Mouse (Mus musculus): ENCODE measurements around the gene 1700028K03Rik. TPM values are rescaled to one million over a fixed set of nuclear protein-coding genes. Genes with fewer than 3 reads are reported as not detected.

1700028K03Rik gene
- polyA plus RNA-seq, 1 experiment from 2014 or later, result 0.22 TPM

DNA sequence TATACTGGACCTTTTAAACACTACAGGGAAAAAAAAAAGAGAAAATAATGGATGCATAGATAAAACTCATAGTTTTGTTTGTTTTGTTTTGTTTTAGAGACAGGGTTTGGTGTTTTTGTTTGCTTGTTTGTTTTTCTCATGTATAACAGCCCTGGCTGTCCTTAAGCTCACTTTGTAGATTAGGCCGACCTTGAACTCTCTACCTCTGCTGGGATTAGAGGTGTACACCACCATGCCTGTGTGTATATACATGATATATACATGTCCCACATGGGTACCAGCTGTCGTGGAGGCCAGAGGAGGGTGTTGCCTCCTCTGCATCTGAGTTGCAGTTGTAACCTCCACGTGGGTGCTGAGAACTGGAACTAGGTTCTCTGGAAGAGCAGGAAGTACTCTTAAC, 13.9 kb downstream of the 1700028K03Rik start:
- ATAC-seq (ENCODE audit: low FRiP score), result no peak
- no peaks in the 10 kb centered on the region for H3K27me3 ChIP-seq
- peaks cover 38% of the 10 kb centered on the region for H3K36me3 ChIP-seq
- no peak overlapping the region for H3K4me2 ChIP-seq
- 96% methylated on average over 3 of the region's 3 CpGs for whole genome bisulfite sequencing
- no peak overlapping the region for H3K9ac ChIP-seq
- no peak overlapping the region for H3K27ac ChIP-seq
- no peaks in the 10 kb centered on the region for H3K4me1 ChIP-seq (replicated peaks)
- H3K4me3 ChIP-seq, result no peak overlapping the region
- no peaks in the 10 kb centered on the region for H3K9me3 ChIP-seq

GRCm38 (mm10) chr5:107554336-107554735, 19.8 kb downstream of the 1700028K03Rik start:
- 93% methylated on average over 5 of the region's 5 CpGs for WGBS
- no peak for ATAC-seq (ENCODE audit: low FRiP score)
- no peaks in the 10 kb centered on the region for H3K4me1 ChIP-seq (replicated peaks)
- H3K27me3 ChIP-seq, result no peaks in the 10 kb centered on the region
- no peaks in the 10 kb centered on the region for H3K9me3 ChIP-seq
- peaks cover 49% of the 10 kb centered on the region for H3K36me3 ChIP-seq
- H3K9ac ChIP-seq, result no peak overlapping the region
- H3K4me3 ChIP-seq, result no peak overlapping the region
- H3K27ac ChIP-seq, result no peak overlapping the region
- H3K4me2 ChIP-seq, result no peak overlapping the region

- Histone ChIP-seq H3K36me3 (peaks cover 57% of the 10 kb centered on the region), H3K27ac (no peak overlapping the region), H3K27me3 (no peaks in the 10 kb centered on the region), H3K4me1 (replicated peaks) (no peaks in the 10 kb centered on the region), H3K4me2 (no peak overlapping the region), H3K9me3 (no peaks in the 10 kb centered on the region), H3K4me3 (no peak overlapping the region), H3K9ac (no peak overlapping the region)
- WGBS, result 93% methylated on average over 3 of the region's 3 CpGs
- ATAC-seq (ENCODE audit: low FRiP score), result no peak
Observed at GRCm38 (mm10) chr5:107556969-107557368, 22.5 kb downstream of the 1700028K03Rik start.

DNA sequence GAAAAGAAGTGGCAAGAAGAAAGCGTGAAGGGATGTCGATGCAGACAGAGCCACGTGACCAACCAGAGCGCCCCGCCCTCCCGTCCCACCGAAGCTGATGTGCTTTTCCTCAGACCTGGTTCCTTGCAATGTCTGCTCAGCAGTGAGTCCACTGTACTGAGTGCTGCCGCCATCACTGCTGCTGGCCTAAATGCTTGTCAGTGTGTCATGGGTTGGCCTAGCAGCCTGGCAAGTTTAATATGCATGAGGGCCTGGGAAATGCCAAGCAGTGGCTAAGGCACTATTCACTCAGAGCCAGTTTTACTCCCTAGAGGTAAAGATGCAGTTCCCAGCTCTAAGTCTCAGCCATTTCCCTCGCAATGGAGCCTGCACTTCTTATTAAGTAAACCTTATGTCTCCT, 34.6 kb downstream of the 1700028K03Rik start:
- H3K36me3 ChIP-seq, result peaks cover 59% of the 10 kb centered on the region
- H3K4me1 ChIP-seq (replicated peaks), result no peaks in the 10 kb centered on the region
- H3K27me3 ChIP-seq, result no peaks in the 10 kb centered on the region
- ATAC-seq (ENCODE audit: low FRiP score), result no peak
- no peak overlapping the region for H3K9ac ChIP-seq
- H3K9me3 ChIP-seq, result no peaks in the 10 kb centered on the region
- H3K4me2 ChIP-seq, result no peak overlapping the region
- H3K4me3 ChIP-seq, result no peak overlapping the region
- H3K27ac ChIP-seq, result no peak overlapping the region
- 89% methylated on average over 9 of the region's 9 CpGs for whole genome bisulfite sequencing

GRCm38 (mm10) chr5:107597301-107598077, 63.0 kb downstream of the 1700028K03Rik start, which contains the start of the genes Rpap2 and Glmn:
TSS of gene Rpap2 (plus strand) at chr5:107597373.
TSS of gene Glmn (minus strand) at chr5:107597888.
- WGBS, result under 1% methylated on average over 50 of the region's 64 CpGs
- Histone ChIP-seq H3K27me3 (no peaks in the 10 kb centered on the region), H3K4me3 (peak within 1 kb of the TSS; percentile 71), H3K9me3 (no peaks in the 10 kb centered on the region), H3K4me1 (replicated peaks) (peaks cover 7% of the 10 kb centered on the region), H3K4me2 (peak within 1 kb of the TSS; percentile 62), H3K9ac (peak within 1 kb of the TSS; percentile 86), H3K36me3 (peaks cover 20% of the 10 kb centered on the region), H3K27ac (peak within 1 kb of the TSS; percentile 93)
- peak; percentile 97 for ATAC-seq (ENCODE audit: low FRiP score)

DNA sequence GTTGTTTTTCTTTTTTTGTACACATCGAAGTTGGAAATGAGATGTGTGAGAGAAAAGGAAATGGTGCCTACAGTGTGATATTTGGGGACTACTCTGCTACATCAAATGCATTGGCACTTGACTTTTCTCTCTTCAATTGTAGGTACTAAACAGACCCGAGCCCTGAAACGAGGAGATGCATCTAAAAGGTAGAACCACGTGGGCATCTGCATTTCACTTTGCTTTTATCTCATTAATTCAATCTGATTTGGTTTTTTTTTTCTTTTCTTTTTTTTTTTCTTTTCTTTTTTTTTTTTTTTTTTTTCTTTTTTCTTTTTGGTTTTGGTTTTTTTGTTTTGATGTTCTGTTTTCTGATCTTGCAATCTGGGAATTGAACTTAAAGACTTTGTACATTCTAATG, 63.9 kb downstream of the 1700028K03Rik start:
- peaks cover 21% of the 10 kb centered on the region for H3K36me3 ChIP-seq
- no peaks in the 10 kb centered on the region for H3K9me3 ChIP-seq
- no peak overlapping the region for H3K27ac ChIP-seq
- H3K4me1 ChIP-seq (replicated peaks), result peaks cover 7% of the 10 kb centered on the region
- 30% methylated on average over 4 of the region's 4 CpGs for whole genome bisulfite sequencing
- peak overlapping the region; percentile 62 for H3K4me2 ChIP-seq
- peak overlapping the region; percentile 86 for H3K9ac ChIP-seq
- peak overlapping the region; percentile 71 for H3K4me3 ChIP-seq
- no peaks in the 10 kb centered on the region for H3K27me3 ChIP-seq
- no peak for ATAC-seq (ENCODE audit: low FRiP score)

Other genes starting within 250 kb of the 1700028K03Rik start
- 4.9 and 6.1 TPM in 2 replicates for gene Tgfbr3, start 245.1 kb upstream of the 1700028K03Rik start, polyA plus RNA-seq (2015; fragmentation: Nextera tagmentation; extraction: Ambion mirVana)
- gene Brdt, start 203.6 kb upstream of the 1700028K03Rik start, polyA plus RNA-seq (2015; fragmentation: Nextera tagmentation; extraction: Ambion mirVana), result 2.1 and 2.8 TPM in 2 replicates
- 1.7 and 1.9 TPM in 2 replicates for gene Ephx4, start 132.0 kb upstream of the 1700028K03Rik start, polyA plus RNA-seq (2015; fragmentation: Nextera tagmentation; extraction: Ambion mirVana)
- gene Lpcat2b, start 103.2 kb upstream of the 1700028K03Rik start, polyA plus RNA-seq (2015; fragmentation: Nextera tagmentation; extraction: Ambion mirVana), result not detected in 2 replicates
- gene Btbd8, start 96.7 kb upstream of the 1700028K03Rik start, polyA plus RNA-seq (2015; fragmentation: Nextera tagmentation; extraction: Ambion mirVana), result 15.1 and 16.3 TPM in 2 replicates
- gene Gm42669, start 27.1 kb upstream of the 1700028K03Rik start, polyA plus RNA-seq (2015; fragmentation: Nextera tagmentation; extraction: Ambion mirVana), result 0.25 and 0.70 TPM in 2 replicates
- gene Rpap2, start 62.7 kb downstream of the 1700028K03Rik start, polyA plus RNA-seq (2015; fragmentation: Nextera tagmentation; extraction: Ambion mirVana), result 21.4 and 24.6 TPM in 2 replicates
- 39.0 and 39.2 TPM in 2 replicates for gene Glmn, start 63.2 kb downstream of the 1700028K03Rik start, polyA plus RNA-seq (2015; fragmentation: Nextera tagmentation; extraction: Ambion mirVana)
- not detected in 2 replicates for gene Gfi1, start 191.3 kb downstream of the 1700028K03Rik start, polyA plus RNA-seq (2015; fragmentation: Nextera tagmentation; extraction: Ambion mirVana)